Mouse (Mus musculus): ENCODE measurements at regions not wholly inside any gene's neighbourhood (a gene's known extent, or its start where the extent isn't known, plus 50 kb on each side); places are given as distances from the start of the nearest gene placed in this dataset.
A peak's percentile ranks its signal among the peaks of the same experiment; 100 is the strongest.
"Not testable (repeated sequence)": the region's sequence is repeated elsewhere in the genome, so short reads cannot be mapped to it uniquely, and the experiment has no call there.

GRCm38 (mm10) chr10:45855514-45855913 is 277.9 kb downstream of the Hace1 start:
- no peak for DNase-seq (ENCODE audit: low spot score)

- no peak for DNase-seq (ENCODE audit: low spot score)
These were observed 281.5 kb downstream of the Hace1 start for GRCm38 (mm10) chr10:45859137-45859536.

GRCm38 (mm10) chr10:45859909-45860308 is 282.3 kb downstream of the Hace1 start:
- DNase-seq (ENCODE audit: low spot score) = no peak

GRCm38 (mm10) chr10:45860696-45861095 is 283.1 kb downstream of the Hace1 start:
- DNase-seq (ENCODE audit: low spot score) = no peak

- no peak for DNase-seq (ENCODE audit: low spot score)
These were observed 288.2 kb downstream of the Hace1 start for GRCm38 (mm10) chr10:45865793-45866192.

- DNase-seq (ENCODE audit: low spot score) = no peak
These were observed 289.2 kb downstream of the Hace1 start for GRCm38 (mm10) chr10:45866860-45867259.

- DNase-seq (ENCODE audit: low spot score) = no peak
These were observed 293.4 kb downstream of the Hace1 start for GRCm38 (mm10) chr10:45871028-45871427.

- no peak for DNase-seq (ENCODE audit: low spot score)
These were observed 294.6 kb downstream of the Hace1 start for GRCm38 (mm10) chr10:45872007-45872890.

- no peak for DNase-seq (ENCODE audit: low spot score)
These were observed 296.5 kb downstream of the Hace1 start for GRCm38 (mm10) chr10:45873805-45874780.

GRCm38 (mm10) chr10:45875287-45875686 is 297.7 kb downstream of the Hace1 start:
- DNase-seq (ENCODE audit: low spot score) = not testable (repeated sequence)

- DNase-seq (ENCODE audit: low spot score) = no peak
These were observed 306.1 kb downstream of the Hace1 start for GRCm38 (mm10) chr10:45883745-45884144.

GRCm38 (mm10) chr10:45886636-45887035 is 309.0 kb downstream of the Hace1 start:
- no peak for DNase-seq (ENCODE audit: low spot score)

- peak; percentile 25 for DNase-seq (ENCODE audit: low spot score)
These were observed 311.2 kb downstream of the Hace1 start for GRCm38 (mm10) chr10:45888835-45889234.

- DNase-seq (ENCODE audit: low spot score) = no peak
These were observed 311.8 kb downstream of the Hace1 start for GRCm38 (mm10) chr10:45889381-45889951.

GRCm38 (mm10) chr10:45890088-45890626 is 312.5 kb downstream of the Hace1 start:
- DNase-seq (ENCODE audit: low spot score) = no peak

GRCm38 (mm10) chr10:45892464-45892863 is 314.8 kb downstream of the Hace1 start:
- no peak for DNase-seq (ENCODE audit: low spot score)

GRCm38 (mm10) chr10:45893894-45894831 is 316.5 kb downstream of the Hace1 start:
- no peak for DNase-seq (ENCODE audit: low spot score)

GRCm38 (mm10) chr10:45916928-45917327 is 339.3 kb downstream of the Hace1 start:
- DNase-seq (ENCODE audit: low spot score) = no peak

GRCm38 (mm10) chr10:45925746-45926145 is 348.1 kb downstream of the Hace1 start:
- no peak for DNase-seq (ENCODE audit: low spot score)

- DNase-seq (ENCODE audit: low spot score) = no peak
These were observed 356.1 kb downstream of the Hace1 start for GRCm38 (mm10) chr10:45933631-45934310.
